Mouse (Mus musculus) mouse trophoblast stem cell (cell line): ENCODE measurements around the gene Fancc.

Experiments
- in situ Hi-C, 2 experiments: fragments of 300-500 bp; cut with MseI, MboI; formaldehyde crosslinking; loops; 2 replicates in 1 of 2; 3 replicates in 1 of 2; pipeline ENCODE4 v1.15.1; 2025

Gene Fancc

DNA sequence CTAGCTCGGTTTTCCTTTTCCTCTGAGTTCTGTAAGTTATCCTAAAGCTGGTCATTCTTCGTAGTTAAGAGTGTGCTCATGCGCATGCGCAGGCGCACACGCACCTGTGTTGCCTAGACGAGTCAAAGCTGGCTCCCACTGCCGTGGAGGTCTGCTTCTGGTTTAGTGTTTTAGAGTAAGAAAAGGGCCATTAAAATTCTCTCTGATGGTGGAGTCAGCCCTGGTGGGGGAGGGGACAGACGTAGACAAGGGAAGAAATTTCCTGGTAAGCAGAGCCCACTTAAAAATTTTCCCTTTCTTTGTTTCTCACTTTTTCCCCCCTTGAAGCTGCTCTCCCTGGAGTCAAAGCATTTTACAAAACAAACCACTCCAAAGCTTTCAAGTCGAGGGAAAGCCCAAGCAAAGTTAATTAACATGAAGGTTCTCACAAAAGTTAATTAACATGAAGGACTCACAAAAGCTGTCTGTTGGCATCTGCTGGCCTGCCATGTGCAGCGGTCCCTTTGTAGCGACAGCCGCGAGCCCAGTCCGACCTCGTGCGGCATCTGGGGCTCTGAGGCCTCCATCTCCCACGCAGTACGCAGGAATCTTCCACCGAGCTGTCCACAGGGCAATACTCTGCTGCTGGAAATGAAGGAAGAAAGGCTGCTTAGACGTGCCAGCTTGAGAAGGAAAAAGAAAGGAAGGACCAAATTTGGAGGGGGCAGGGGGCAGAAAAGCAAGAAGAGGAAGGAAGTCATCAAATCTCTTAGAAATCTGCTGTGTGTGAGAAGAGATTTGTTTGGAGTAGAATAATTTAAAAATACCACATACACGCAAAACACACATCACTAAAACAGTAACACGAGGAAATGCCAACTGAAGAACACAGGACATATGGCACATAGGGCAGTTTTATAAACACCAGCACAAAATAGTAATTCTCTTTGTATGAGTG, at the start of gene Fancc:
TSS of gene Fancc (minus strand) at position 633 of the 937 bp plus-strand sequence.
- in situ Hi-C loops = no loop called here

DNA sequence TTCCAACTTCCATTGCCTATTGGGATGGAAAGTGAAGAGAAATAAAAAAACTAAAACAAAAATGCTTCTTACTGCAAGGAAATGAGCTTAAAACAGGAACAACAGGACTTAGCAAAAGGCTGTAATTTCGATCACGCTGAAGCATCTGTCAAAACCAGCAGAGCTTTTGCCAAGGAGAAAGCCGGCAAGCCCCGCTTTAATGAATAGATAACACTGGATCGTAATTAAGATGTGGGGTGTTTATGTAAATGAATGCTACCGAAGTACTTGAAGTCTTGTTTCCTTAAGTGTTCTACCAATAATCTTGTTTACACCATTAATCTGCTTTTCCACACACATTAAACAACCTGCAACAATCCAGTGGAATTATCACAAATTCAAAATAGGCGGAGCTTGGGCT, 48.2 kb upstream of the Fancc start:
- in situ Hi-C loops = no loop called here

DNA sequence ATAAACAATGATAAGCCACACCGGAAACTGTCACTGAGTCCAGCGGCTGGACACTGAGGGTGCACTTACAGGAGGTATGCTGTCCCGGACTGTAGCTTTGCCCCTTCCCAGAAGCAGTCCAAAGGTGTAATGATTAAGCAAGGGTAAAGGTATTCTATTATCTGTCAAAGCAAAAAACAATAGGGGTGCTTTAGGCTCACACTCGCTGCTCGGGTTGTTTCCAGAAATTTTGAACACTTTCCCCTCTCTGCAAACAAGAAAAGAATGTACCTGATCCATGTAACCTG, 47.8 kb upstream of the Fancc start:
- in situ Hi-C loops = no loop called here

DNA sequence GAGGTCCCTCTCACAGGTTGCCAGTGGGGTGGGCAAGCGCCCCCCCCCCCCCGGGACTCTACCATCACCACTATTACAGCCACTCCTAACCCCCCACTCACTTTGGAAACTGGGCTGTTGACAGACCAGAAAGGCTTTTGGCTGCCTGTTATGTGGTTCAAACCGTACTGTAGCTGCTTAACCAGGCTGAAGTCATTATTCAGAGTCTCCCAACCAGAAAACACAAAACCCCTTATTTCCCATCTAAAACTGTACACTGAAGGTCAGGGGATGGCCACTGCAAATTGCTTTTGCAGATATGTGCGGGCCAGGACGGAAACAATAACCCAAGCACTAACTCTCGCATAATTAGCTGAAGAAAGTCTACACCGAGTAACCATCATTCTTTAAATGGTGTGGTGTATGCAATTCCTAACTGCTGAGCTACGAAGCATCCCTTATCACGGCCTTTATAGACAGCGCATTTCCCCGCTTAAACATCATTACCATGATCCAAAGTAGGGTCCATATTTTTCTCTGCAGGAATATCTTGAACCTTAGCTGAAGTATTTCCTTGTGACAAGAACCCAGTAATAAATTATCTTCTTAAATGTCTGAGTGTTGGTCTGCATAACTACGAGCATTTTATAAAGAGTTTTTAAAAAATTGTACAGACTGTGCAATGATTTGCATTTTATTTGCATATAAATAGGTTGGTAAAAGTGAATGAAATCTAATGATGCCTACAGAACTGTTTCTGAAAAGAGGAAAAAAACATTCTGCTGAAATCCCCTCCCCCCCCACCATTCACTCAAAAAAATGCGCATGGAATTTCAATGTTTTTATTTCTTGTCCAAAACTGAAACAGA, 47.3 kb upstream of the Fancc start:
- in situ Hi-C loops = no loop called here

DNA sequence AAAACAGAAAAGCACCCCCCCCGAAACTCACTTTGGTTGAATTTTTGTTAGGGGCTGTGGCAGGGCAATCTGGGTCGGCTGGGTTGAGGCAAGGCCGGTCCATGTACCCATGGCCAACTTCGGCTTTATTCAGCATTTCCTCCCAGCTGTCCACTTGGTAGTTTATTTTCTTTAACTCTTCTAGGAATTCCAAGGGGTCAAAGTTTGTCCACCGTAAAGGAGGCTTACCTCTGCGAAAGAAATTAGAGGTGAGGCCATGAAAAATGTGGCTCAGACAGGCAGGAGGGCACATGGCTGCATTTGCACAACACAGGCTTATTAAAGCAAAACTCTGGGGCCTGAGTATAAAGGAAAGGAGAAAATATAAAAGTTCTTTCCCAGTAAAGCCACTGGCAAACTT, 46.4 kb upstream of the Fancc start:
- in situ Hi-C loops = no loop called here

DNA sequence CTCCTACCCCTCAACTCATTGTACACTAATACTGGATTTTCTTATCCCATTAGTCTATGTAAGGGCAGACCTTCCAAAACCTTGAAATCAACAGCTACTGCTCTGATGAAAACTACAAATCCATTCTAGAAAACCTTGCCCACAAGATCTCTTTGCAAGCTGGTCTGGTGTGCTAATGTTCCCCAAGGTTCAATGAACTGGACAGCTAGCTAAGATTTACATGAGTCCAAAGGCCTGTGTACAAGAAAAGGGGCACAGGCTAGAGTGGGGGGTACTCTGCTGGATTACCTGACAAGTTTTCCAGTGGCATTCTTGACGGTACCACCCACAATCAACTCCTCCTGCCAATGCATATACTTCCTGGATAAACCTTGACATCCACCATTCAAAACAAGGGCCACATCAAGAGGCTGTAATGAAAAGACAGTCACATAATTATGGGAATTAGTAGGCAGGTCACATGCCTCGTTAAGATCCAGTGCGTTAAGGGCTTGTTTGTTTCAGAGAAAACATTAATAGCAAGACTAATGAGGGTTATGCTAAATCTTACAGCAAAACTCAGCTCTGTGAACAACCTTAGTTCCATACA, 45.8 kb upstream of the Fancc start:
- in situ Hi-C loops = no loop called here

DNA sequence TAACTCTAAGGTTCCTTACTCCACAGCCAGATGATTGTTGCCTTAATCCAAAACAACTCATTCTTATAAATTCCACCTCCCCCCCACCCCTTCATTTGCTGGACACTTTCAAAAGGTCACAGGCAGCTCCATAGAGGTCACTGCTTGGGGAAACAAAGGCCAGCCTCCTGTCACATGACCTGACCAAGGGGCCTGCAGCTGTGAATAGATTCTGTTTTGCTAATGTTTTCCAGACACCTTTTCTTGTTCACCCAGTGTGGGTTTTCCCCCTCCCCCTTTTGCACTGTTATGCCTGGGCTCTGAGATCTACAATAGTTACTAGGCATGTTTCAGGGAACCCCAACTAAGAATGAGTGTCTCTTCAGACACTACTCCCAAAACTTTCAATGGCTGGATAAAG, 44.4 kb upstream of the Fancc start:
- in situ Hi-C loops = no loop called here

DNA sequence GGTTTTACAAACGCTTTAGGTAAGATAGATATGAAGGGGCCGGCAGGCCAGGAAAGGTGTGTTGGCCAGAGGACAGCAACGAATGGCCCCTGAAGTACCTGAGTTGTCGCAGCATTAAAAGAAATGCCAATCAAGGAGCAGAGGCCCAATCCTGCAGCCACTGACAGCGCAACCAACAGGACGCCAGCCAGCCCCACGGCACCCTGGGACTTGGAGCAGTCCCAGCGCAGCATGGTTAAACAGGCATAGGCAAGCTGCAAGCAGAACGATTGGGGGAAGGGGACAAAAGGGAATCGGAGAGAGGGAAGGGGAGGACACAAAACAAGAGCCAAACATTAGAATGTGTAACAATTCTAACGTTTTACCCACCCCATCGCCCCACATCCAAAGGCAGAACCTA, 43.5 kb upstream of the Fancc start:
- in situ Hi-C loops = no loop called here

DNA sequence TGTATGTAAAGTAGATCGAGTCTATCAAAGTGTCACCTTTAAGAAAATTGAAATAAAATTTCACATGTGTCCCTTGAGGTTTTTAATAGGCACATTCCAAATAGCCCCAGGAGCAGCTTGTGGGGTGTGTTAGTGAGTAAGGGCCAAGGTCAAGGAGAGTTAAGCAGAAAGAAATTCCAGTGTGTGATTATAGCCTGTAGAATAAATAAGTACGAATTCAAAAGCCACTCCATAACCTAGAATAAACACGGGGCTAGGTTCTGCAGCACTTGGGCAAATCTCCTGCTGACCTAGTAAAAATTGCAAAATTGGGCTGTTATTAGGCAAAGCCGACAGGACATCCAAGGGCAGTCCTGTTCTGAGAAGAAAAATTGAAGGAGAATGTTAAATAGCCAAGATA, 37.9 kb upstream of the Fancc start:
- in situ Hi-C loops = no loop called here

DNA sequence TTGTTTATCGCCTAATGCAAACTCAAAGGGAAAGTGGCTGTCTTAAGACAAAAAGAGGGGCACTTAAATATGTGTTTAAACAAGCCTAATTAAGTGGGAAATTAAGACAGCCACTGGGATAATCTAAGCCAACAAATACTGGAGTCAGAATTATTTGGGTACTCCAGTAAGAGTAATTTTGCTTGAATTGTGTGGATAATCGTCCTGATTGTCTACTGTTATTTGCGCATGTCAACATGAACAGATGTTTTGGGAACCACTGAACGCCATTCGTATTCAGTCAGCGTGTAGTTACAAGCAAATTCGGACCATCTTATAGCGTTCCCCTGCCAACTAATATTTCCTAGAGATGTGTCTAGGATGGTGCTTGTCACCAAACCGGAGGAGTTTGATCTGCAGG, 33.8 kb upstream of the Fancc start:
- in situ Hi-C loops = no loop called here

DNA sequence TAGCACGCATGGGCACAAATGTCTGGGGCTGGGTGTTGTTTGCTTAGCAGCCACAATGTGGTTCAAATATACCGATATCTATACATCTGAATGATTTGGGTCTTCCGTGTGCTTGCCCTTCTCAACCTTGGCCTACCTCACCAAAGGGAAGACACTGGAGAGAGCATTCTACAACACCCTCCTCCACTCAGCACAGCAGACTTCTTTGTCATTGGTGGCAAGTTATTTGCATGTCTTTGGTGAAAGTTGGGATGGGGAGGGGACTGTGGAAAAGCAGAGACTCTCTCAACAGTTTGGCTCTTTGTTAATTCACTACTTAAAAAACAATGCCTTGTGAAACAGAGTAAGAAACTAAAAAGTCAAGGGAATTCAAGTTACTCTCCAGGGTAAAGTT, 33.3 kb upstream of the Fancc start:
- in situ Hi-C loops = no loop called here

DNA sequence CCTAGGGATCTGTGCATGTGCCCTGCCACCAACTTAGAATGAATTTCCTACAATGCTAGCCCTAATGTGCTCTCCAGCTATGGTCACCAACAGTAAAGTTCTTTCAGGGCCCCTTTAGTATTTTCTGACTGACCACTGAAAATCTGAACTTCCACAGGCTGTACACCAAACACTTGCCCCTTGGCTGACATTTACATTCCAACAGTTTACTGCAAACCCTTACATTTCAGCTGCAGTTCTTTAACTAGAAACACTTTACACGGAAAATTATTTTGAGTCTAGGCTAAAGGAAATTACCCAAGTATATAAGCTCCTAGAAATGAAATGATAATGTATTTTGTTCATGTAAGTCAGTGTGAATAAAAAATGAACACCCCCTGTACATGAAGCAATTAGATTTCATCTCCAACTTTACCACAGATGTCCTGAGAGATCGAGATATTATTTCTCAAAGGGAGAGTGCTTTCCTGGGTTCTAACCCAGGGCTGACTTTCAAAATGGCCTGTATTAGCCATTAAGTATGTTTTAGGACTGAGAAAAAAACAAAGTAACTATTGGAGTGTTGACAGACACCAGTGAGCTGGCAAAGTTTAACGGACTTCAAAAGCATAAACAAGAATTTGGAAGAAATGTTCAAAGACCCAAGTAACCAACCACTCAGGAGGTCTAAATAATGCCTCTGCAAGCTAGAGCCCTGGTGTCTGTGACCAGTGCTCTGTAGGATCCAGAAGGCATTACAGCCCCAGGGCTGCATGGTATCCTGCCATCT, 32.7 kb upstream of the Fancc start:
- in situ Hi-C loops = no loop called here

DNA sequence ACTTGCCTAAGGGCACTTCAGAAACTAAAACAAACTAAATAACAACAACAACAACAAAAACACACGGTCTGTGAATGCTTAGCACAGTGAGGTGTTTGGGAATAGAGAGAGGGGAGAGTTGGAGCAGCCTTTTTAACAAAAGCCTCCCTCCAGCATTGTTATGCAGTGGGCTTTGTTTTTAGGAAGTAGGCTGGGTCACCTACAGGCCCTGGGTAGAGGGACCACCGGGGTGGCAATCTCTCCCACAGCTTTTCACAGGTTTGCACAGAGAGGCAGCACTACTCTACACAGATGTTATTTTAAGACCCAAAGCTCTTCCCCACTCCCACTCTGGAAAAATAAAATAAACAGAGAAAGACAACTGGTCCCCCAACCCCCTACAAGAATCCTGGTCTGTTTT, 31.8 kb upstream of the Fancc start:
- in situ Hi-C loops = no loop called here

DNA sequence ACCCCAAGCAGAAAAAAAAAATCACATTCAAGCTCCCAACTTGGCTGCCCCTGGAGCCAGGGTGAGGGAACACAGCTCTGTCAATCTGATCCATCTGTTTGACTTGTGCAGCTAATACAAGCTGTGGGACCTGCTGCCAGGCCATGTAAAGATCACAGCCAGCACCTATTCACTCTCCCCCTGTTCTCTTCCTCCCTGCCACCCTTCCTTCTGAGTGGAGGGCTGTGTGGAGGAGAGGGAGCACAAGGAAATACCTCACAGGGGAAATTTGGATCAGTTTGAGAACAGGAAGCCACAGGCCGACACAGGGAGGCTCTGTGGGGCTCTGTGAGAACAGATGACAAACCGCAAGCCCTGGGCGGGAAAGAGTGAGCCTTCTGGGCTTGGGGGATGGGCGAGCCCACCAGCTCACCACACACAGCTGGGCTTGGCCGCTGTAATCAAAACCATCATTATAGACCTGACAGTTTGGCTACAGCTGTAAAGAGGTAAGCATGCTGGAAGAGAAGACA, 31.1 kb upstream of the Fancc start:
- in situ Hi-C loops = no loop called here

DNA sequence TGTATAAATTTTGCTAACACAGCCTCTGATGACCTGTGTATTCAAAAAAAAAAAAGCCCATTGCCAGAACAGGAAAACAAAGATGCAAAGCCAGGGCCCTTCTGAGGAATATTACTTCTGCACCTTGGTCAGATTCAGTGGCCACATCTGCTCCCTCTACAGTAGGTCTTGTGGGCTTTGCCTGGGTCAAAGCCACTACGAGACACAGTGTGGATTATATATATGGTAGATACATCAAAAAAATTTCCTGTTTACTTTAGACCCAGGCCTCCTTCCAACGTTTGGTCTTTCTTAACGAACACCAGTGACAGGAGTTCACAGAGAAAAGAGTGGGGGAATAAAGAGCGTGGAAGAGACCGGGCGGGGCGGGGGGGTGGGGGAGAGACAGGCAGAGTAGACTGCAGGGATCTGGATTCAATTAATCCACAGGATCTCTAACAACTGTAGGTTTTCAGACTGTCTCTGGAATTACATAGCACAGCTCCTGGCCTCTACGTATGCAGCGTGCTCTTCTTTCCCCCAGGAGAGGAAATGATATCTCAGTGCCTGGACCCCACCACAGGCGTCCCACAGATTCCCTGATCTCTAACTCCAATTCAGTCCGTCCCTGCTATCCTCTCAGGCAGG, 28.6 kb upstream of the Fancc start:
- in situ Hi-C loops = no loop called here

DNA sequence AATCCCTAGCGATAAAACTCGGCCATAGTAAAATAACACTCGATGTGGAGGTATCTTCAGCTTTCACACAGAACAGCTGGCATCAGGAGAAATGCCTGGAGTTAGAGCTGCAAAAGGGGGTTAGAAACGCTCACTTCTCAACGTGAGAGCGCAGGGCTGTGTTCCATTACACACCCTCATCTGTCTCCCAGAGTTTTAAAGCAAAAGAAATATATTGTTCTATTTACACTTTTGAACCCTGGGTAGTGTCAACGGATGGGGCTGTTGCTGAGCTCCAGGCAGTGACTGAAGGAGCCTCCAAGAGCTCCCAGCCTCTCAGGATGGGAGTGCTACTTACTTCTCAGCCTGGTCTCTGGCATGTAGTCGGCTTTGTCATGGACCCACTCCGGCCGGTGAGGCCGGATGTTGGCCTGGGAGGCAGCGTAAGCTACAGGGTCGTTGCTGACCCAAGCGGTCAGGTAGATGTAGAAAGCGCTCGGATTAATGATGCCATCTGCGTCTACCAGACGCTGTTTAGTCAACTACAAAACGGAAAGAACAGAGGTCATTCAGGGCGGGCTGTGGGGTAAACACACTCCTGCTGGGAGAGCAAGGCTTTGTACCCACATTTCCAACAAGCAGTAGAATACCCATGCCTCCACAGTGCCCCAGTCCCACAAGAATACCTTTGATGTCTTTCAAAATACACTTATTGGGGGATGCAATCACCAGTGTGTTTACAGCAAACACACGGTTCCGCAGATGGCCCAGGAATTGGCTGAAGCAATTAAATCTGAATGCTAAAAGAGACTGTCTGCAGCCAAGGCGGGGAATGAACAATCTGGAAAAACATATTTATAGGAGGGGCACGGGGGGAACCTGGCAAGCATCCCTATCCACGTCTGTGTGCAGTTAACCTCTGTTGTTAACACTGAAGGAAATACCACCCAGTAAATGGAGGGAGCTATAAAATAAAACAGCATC, 27.8 kb upstream of the Fancc start:
- in situ Hi-C loops = no loop called here

DNA sequence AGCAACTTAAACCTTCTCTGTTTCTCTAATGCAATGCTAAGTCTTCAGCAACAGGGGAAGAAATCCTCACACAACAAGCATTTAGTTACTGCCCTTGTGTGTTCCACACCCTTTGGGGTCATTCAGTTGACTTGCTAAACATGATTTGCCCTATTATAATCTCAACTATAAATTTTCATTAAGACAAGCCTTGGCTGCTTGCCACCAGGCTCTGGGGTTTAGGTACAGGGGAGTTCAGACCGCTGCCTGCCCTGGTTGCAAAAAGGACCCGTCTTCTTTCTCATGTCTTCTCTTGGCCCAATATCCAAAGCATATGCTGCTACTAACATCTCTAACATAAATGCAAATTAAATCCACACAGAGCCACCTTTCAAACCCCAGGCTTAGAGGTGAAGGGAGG, 27.0 kb upstream of the Fancc start:
- in situ Hi-C loops = no loop called here

DNA sequence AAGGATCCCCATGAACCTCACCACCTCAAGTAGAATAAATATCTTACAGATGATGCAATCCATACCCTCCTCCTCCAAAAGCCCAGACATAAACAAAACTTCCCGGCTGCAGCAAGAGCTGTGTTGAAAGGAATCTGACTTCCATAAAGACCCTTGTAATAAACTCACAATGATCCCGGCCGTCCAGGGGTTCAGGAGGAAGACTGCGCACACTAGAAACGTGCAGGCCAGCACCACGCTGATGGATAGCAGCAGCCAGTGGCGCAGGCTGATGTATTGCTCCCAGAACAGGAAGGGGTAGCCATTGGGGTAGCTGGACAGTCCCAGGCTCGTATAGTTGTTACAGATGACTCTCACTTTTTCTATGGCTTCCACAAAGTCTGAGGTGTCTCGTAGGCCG, 25.8 kb upstream of the Fancc start:
- in situ Hi-C loops = no loop called here

DNA sequence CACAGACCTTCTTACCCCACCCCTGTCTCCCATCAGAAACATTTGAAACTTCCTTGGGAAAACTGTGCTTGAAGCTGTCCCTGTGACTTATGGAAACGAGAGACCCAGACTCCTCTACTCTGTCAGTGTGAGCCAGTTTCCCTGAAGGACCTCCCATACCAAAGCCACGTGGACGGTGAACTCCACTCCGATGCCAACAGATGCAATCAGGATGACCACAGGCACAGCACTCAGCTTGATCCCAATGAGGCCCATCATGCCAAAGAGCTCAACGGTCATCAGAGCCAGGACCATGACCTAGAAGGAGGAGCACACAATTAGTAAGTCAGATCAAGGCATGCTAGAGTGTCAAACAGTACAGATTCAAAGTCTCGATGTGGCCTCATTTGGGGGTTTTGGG, 23.0 kb upstream of the Fancc start:
- in situ Hi-C loops = no loop called here

DNA sequence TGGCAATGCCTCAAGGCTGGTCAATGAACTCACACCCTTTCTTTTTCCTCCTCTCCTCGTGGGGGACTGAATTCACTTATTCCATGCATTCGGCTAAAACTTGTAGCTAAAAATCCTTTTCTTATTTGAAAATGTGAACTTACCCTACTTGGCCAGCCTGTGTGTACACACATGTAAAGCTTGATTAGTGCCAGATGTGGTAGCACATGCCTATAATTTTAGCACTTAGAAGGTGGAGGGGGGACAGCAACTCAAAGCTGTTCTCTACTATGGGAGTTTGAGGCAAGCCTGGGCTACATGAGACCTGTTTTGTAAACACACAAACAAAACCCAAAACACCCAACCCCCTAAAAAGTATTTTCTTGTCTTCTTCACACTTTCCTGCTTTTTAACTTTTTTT, 19.5 kb upstream of the Fancc start:
- in situ Hi-C loops = no loop called here
